Mouse (Mus musculus) kidney, adult 11 months (tissue): ENCODE data around the gene Igf1.

Source experiments
- DNase-seq: peaks from one replicate; pipeline ENCODE4 v3.0.0; 2022

The Igf1 gene

GRCm38 (mm10) chr10:87858013-87858806, at the start of gene Igf1:
Igf1 (plus strand) TSS chr10:87858265.
- DNase-seq = no peak

- no peak for DNase-seq
These were observed 45.6 kb upstream of the Igf1 start for GRCm38 (mm10) chr10:87812157-87813072.

- DNase-seq = no peak
These were observed 44.9 kb upstream of the Igf1 start for GRCm38 (mm10) chr10:87813073-87813590.

- no peak for DNase-seq
These were observed 41.2 kb upstream of the Igf1 start for GRCm38 (mm10) chr10:87816861-87817260.

GRCm38 (mm10) chr10:87817786-87818185, 40.3 kb upstream of the Igf1 start:
- peak; percentile 5 for DNase-seq

GRCm38 (mm10) chr10:87821906-87822305, 36.2 kb upstream of the Igf1 start:
- peak; percentile 4 for DNase-seq

GRCm38 (mm10) chr10:87830012-87830411, 28.1 kb upstream of the Igf1 start:
- DNase-seq = no peak

GRCm38 (mm10) chr10:87830639-87831038, 27.4 kb upstream of the Igf1 start:
- no peak for DNase-seq

GRCm38 (mm10) chr10:87832101-87832500, 26.0 kb upstream of the Igf1 start:
- DNase-seq = no peak

GRCm38 (mm10) chr10:87839454-87839853, 18.6 kb upstream of the Igf1 start:
- DNase-seq = no peak

- no peak for DNase-seq
These were observed 15.6 kb upstream of the Igf1 start for GRCm38 (mm10) chr10:87842501-87842900.

- no peak for DNase-seq
These were observed 13.0 kb upstream of the Igf1 start for GRCm38 (mm10) chr10:87844917-87845552.

GRCm38 (mm10) chr10:87847882-87848281, 10.2 kb upstream of the Igf1 start:
- DNase-seq = peak; percentile 38

GRCm38 (mm10) chr10:87848419-87848818, 9.6 kb upstream of the Igf1 start:
- no peak for DNase-seq

GRCm38 (mm10) chr10:87851492-87851891, 6.6 kb upstream of the Igf1 start:
- no peak for DNase-seq

- DNase-seq = peak; percentile 29
These were observed 3.7 kb upstream of the Igf1 start for GRCm38 (mm10) chr10:87854408-87854807.

GRCm38 (mm10) chr10:87855423-87856122, 2.5 kb upstream of the Igf1 start:
- no peak for DNase-seq

- DNase-seq = no peak
These were observed 680 bp upstream of the Igf1 start for GRCm38 (mm10) chr10:87857215-87857955.

- peak; percentile 21 for DNase-seq
These were observed 874 bp downstream of the Igf1 start for GRCm38 (mm10) chr10:87858939-87859338.

- no peak for DNase-seq
These were observed 1.4 kb downstream of the Igf1 start for GRCm38 (mm10) chr10:87859453-87859852.
